Mouse (Mus musculus): ENCODE results near the gene Arl6ip4.

DNA sequence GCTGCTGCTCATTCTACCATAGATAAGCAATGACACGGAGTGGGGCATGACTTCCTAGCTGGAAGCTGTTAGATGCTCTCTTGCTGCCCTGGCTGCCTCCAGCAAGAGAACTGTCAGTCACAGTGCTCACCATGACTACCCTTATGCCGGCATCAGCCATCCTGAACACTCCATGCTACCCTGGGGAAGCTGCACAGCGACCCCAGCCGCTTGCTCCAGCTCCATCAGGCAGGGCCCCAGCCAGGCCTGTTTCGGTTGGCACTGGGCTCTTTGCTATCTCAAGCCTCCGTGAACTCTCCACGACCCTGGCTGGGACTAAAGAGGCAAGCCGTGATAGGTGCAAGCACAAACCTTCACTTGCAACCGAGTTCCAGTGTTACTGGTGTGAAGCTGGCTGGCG is 45.9 kb downstream of the Arl6ip4 start:
- TF ChIP-seq CTCF (IDR thresholded peaks at IDR 0.05): no peak
- no peak for TF ChIP-seq EP300 (IDR thresholded peaks at IDR 0.05)
